Mouse (Mus musculus) ES-E14 (cell line): Measurements from ENCODE around the gene Cxcl2. TPM values are rescaled to one million over a fixed set of nuclear protein-coding genes. Genes with fewer than 3 reads are reported as not detected.
A peak's percentile ranks its signal among the peaks of the same experiment; 100 is the strongest.

Experiments used
- DNase-seq: peaks from one replicate; pipeline ENCODE4 v3.0.0-alpha.2; 2013; ENCODE audit warnings: low read depth, low spot score
- H3K27ac ChIP-seq: 2 replicates; pipeline ENCODE4 v1.5.1; 2012; ENCODE audit warnings: low read depth, mild to moderate bottlenecking, low read length, moderate library complexity, mixed read lengths; ENCODE audit not compliant: poor library complexity, insufficient read depth, severe bottlenecking
- H3K36me3 ChIP-seq: 2 replicates; pipeline ENCODE4 v1.6.1; 2012; ENCODE audit warnings: mild to moderate bottlenecking, low read length, moderate library complexity, mixed read lengths; ENCODE audit not compliant: control insufficient read depth, poor library complexity, insufficient read depth, severe bottlenecking
- H3K4me1 ChIP-seq, 2 experiments: fragments of 150-350 bp in 1 of 2; sonication (generic) in 1 of 2; 2 replicates each; pipeline ENCODE4 v1.6.1; 2012; ENCODE audit warnings: low read length in 2 of 2, mild to moderate bottlenecking in 1 of 2, mixed read lengths in 1 of 2; ENCODE audit not compliant: control insufficient read depth in 2 of 2, insufficient read depth in 2 of 2, poor library complexity in 1 of 2
- H3K4me3 ChIP-seq, 2 experiments: fragments of 150-350 bp in 1 of 2; sonication (generic) in 1 of 2; 2 replicates each; pipeline ENCODE4 v1.5.1; 2012; ENCODE audit warnings: low read length in 2 of 2, low read depth in 1 of 2, mild to moderate bottlenecking in 1 of 2, mixed read lengths in 1 of 2; ENCODE audit not compliant: insufficient read depth in 1 of 2, poor library complexity in 1 of 2, severe bottlenecking in 1 of 2
- H3K9ac ChIP-seq: 2 replicates; pipeline ENCODE4 v1.6.1; 2012; ENCODE audit warnings: low read depth, mild to moderate bottlenecking, low read length, mixed read lengths; ENCODE audit not compliant: poor library complexity, insufficient read depth, severe bottlenecking
- H3K9me3 ChIP-seq: fragments of 150-350 bp; sonication (generic); 2 replicates; pipeline ENCODE4 v1.6.1; 2012; ENCODE audit warnings: low read depth, mild to moderate bottlenecking, low read length; ENCODE audit not compliant: control insufficient read depth, insufficient read depth
- CHD2 ChIP-seq: IDR thresholded peaks from 2 replicates; pipeline ENCODE4 v1.6.1; 2014; ENCODE audit warnings: mild to moderate bottlenecking, low read depth, low read length, inconsistent platforms
- HCFC1 ChIP-seq: IDR thresholded peaks from 2 replicates; pipeline ENCODE4 v1.6.1; 2012; ENCODE audit warnings: low read length, inconsistent platforms, borderline replicate concordance; ENCODE audit not compliant: insufficient read depth
- MAFK ChIP-seq: IDR thresholded peaks from 2 replicates; pipeline ENCODE4 v1.6.1; 2014; ENCODE audit warnings: mild to moderate bottlenecking, low read depth, low read length, inconsistent platforms; ENCODE audit not compliant: insufficient read depth
- ZC3H11A ChIP-seq: IDR thresholded peaks from 2 replicates; pipeline ENCODE4 v1.6.1; 2012; ENCODE audit warnings: low read depth, mild to moderate bottlenecking, inconsistent platforms, low read length, borderline replicate concordance
- ZNF384 ChIP-seq: IDR thresholded peaks from 2 replicates; pipeline ENCODE4 v1.6.1; 2012; ENCODE audit warnings: low read depth, low read length, inconsistent platforms
- in situ Hi-C, 2 experiments: fragments of 600-800 bp; cut with MboI; formaldehyde crosslinking; loops; one replicate each; pipeline ENCODE4 v1.15.1; 2025; ENCODE audit warnings: low sequenced_read_pairs in 2 of 2, inconsistent platforms in 1 of 2; ENCODE audit not compliant: unreplicated experiment in 2 of 2
- total RNA-seq: library from RNA; depleted of rRNA; stranded (reverse); fragments of 300-350 nt; gene quantifications from 2 replicates; pipeline ENCODE4 v1.2.3, GENCODE M21; 2012

The Cxcl2 gene
- total RNA-seq, 1 experiment: not detected

- no peak overlapping the region for H3K4me3 ChIP-seq
- no peaks in the 10 kb centered on the region for H3K36me3 ChIP-seq
- no peak overlapping the region for H3K9ac ChIP-seq
- no peaks in the 10 kb centered on the region for H3K4me1 ChIP-seq
- no peak overlapping the region for H3K27ac ChIP-seq
- no peak for DNase-seq
- in situ Hi-C loops: no loop called here
- H3K9me3 ChIP-seq: no peaks in the 10 kb centered on the region
- TF ChIP-seq MAFK (no peak), ZNF384 (no peak), CHD2 (no peak), ZC3H11A (no peak), HCFC1 (no peak)
Observed at GRCm38 (mm10) chr5:90899308-90899707, 4.4 kb upstream of the Cxcl2 start.

GRCm38 (mm10) chr5:90900147-90900546, 3.5 kb upstream of the Cxcl2 start:
- no peaks in the 10 kb centered on the region for H3K36me3 ChIP-seq
- in situ Hi-C loops: loop anchor here (25.0 kb wide), 2 partner anchors 238 to 688 kb away; partner anchors contain the start of gene Cox18 (in 1 of the 2)
- DNase-seq: no peak
- no peak overlapping the region for H3K27ac ChIP-seq
- no peaks in the 10 kb centered on the region for H3K4me1 ChIP-seq
- no peak overlapping the region for H3K4me3 ChIP-seq
- TF ChIP-seq CHD2: no peak
- TF ChIP-seq ZC3H11A: no peak
- TF ChIP-seq MAFK: no peak
- no peak for TF ChIP-seq ZNF384
- no peak for TF ChIP-seq HCFC1
- no peak overlapping the region for H3K9ac ChIP-seq
- no peaks in the 10 kb centered on the region for H3K9me3 ChIP-seq

DNA sequence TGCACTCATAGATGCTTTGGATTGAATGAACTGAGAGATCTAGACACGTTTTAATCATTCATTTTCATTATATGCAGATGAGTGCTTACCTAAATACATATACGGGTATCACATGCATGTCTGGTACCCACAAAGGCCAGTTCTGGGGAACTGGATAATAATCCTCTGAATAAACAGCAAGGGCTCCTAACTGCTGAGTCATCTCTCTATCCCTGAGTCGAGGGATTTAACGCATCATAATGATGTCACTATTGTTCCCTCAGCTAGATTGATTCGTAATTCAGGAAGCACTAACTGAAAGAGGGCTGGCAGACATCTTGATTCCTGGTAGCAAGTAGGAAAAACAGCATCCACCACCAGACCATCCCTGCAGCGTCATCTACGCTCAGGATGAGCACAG, 3.0 kb upstream of the Cxcl2 start:
- Histone ChIP-seq H3K9ac (no peak overlapping the region), H3K4me1 (no peaks in the 10 kb centered on the region), H3K36me3 (no peaks in the 10 kb centered on the region), H3K27ac (no peak overlapping the region), H3K9me3 (no peaks in the 10 kb centered on the region), H3K4me3 (no peak overlapping the region)
- peak; percentile 73 for TF ChIP-seq MAFK
- no peak for TF ChIP-seq CHD2
- TF ChIP-seq HCFC1: no peak
- TF ChIP-seq ZNF384: no peak
- TF ChIP-seq ZC3H11A: no peak
- no peak for DNase-seq
- in situ Hi-C loops: loop anchor here (25.0 kb wide), 2 partner anchors 238 to 688 kb away; partner anchors contain the start of gene Cox18 (in 1 of the 2)

DNA sequence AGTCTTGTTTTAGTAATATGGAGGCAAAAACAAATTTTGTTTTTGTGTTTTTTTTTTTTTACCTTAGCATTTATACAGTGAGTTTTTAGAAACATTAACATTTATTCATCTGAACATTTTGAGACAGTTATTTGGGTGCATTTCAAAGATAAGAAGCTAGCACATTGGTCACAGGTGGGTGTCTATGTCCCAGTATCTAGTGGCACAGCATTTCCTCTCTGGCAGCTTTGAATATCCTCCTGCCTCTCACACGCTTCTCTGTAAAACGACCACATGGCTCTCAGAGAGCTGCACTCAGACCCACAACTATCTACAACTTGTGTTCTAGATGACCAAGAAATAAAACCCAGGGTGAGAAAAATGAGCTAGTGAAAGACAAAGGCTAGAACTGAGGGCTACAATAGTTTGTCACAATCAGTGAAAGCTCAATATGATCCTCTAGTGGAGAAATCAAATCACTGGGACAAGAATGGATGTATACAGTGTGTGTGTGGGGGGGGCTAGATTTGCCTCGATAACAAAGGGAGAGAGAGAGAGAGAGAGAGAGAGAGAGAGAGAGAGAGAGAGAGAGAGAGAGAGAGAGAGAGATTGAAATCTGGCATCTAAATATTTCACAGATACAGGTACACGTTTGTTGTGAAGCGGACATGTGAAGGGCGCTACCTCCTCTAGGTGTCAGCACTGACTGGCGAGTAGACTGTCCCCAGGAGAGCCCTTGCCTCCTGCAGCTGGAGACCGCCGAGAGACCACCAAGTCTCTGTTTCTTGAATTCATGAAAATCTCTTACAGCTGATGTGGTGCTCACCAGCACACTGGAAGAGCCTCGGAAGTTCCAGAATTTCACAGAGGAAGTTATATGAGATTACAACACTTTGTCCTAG, 1.1 kb upstream of the Cxcl2 start:
- H3K9me3 ChIP-seq: no peaks in the 10 kb centered on the region
- H3K4me1 ChIP-seq: no peaks in the 10 kb centered on the region
- no peak overlapping the region for H3K9ac ChIP-seq
- no peak for TF ChIP-seq CHD2
- TF ChIP-seq HCFC1: no peak
- TF ChIP-seq ZNF384: no peak
- no peak for TF ChIP-seq ZC3H11A
- TF ChIP-seq MAFK: no peak
- H3K36me3 ChIP-seq: no peaks in the 10 kb centered on the region
- H3K4me3 ChIP-seq: no peak overlapping the region
- H3K27ac ChIP-seq: no peak overlapping the region
- DNase-seq: no peak
- in situ Hi-C loops: loop anchor here (25.0 kb wide), 2 partner anchors 240 to 690 kb away; partner anchors contain the start of gene Cox18 (in 1 of the 2)

DNA sequence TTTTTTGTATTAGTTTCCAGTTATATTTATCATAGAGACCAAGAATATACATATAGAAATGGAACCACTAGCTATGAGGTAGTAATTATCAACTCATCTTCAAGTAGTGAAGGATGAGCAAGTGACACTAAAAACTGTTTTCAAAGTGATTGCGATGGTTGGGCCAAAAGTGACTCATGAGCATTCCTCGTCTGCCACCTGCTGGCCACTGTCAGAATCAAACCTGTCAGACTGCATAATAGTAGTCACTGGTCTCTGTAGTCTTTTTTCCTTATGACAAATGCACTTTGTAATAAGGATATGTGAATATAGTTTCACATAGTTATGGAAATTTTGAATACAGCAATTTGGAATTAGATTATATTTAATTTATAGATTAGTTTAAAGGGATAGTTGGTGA, 5.3 kb downstream of the Cxcl2 start:
- Histone ChIP-seq H3K4me3 (no peak overlapping the region), H3K9ac (no peak overlapping the region), H3K36me3 (no peaks in the 10 kb centered on the region), H3K27ac (no peak overlapping the region), H3K9me3 (no peaks in the 10 kb centered on the region), H3K4me1 (no peaks in the 10 kb centered on the region)
- in situ Hi-C loops: loop anchor here (25.0 kb wide), 2 partner anchors 247 to 697 kb away; partner anchors contain the start of gene Cox18 (in 1 of the 2)
- DNase-seq: peak; percentile 61
- TF ChIP-seq HCFC1 (no peak), CHD2 (no peak), ZC3H11A (peak; percentile 28; the same call in 1 of the 2 replicates)
